Mouse (Mus musculus) heart, postnatal 0 days (tissue): ENCODE results near the gene Asap3.

Experiments
- CTCF ChIP-seq: IDR thresholded peaks from 2 replicates; pipeline ENCODE4 v1.5.1; 2016; ENCODE audit warnings: antibody characterized with exemption, control low read depth, low read depth
- EP300 ChIP-seq: IDR thresholded peaks from 2 replicates; pipeline ENCODE4 v1.6.1; 2016; ENCODE audit warnings: antibody characterized with exemption, low read depth

- TF ChIP-seq CTCF (no peak), EP300 (no peak)
Measured at GRCm38 (mm10) chr4:136177244-136177611, 28.9 kb upstream of the Asap3 start.
